Mouse (Mus musculus) testis, adult 2 months (tissue): Measurements from ENCODE around the gene Zfp688. TPM values are rescaled to one million over a fixed set of nuclear protein-coding genes. Genes with fewer than 3 reads are reported as not detected.
"Not testable (repeated sequence)": the region's sequence is repeated elsewhere in the genome, so short reads cannot be mapped to it uniquely, and the experiment has no call there.

Experiments used
- H3K27ac ChIP-seq: fragments of 200-500 bp; 2 replicates; pipeline ENCODE4 v1.5.1; 2012; ENCODE audit warnings: low read depth, low read length; ENCODE audit not compliant: control insufficient read depth, insufficient read depth
- H3K27me3 ChIP-seq: fragments of 200-500 bp; 2 replicates; pipeline ENCODE4 v1.6.1; 2012; ENCODE audit warnings: mild to moderate bottlenecking, low read length, moderate library complexity; ENCODE audit not compliant: control insufficient read depth, insufficient read depth
- H3K36me3 ChIP-seq: fragments of 200-500 bp; 2 replicates; pipeline ENCODE4 v1.6.1; 2012; ENCODE audit warnings: mild to moderate bottlenecking, low read length; ENCODE audit not compliant: control insufficient read depth, insufficient read depth
- H3K4me1 ChIP-seq: fragments of 200-500 bp; 2 replicates; pipeline ENCODE4 v1.6.1; 2012; ENCODE audit warnings: low read length; ENCODE audit not compliant: control insufficient read depth, insufficient read depth
- H3K4me3 ChIP-seq: fragments of 200-500 bp; 2 replicates; pipeline ENCODE4 v1.5.1; 2012; ENCODE audit warnings: low read depth, mild to moderate bottlenecking, low read length, moderate library complexity, mixed read lengths; ENCODE audit not compliant: control insufficient read depth
- CTCF ChIP-seq: fragments of 200-500 bp; IDR thresholded peaks from 2 replicates; pipeline ENCODE4 v1.5.1; 2012; ENCODE audit warnings: low read depth, mild to moderate bottlenecking, inconsistent platforms, low read length, moderate library complexity; ENCODE audit not compliant: control insufficient read depth, insufficient read depth, insufficient replicate concordance
- POLR2A ChIP-seq: fragments of 200-500 bp; IDR thresholded peaks from 2 replicates; pipeline ENCODE4 v1.6.1; 2012; ENCODE audit warnings: low read depth, mild to moderate bottlenecking, inconsistent platforms, low read length, moderate library complexity; ENCODE audit not compliant: control insufficient read depth
- polyA plus RNA-seq: library from polyadenylated mRNA; depleted of rRNA; stranded (reverse); fragments of >200 nt; gene quantifications from 2 replicates; pipeline ENCODE4 v1.2.3, GENCODE M21; 2012; rRNA removed

The Zfp688 gene
- polyA plus RNA-seq, 1 experiment: 18.6 TPM

DNA sequence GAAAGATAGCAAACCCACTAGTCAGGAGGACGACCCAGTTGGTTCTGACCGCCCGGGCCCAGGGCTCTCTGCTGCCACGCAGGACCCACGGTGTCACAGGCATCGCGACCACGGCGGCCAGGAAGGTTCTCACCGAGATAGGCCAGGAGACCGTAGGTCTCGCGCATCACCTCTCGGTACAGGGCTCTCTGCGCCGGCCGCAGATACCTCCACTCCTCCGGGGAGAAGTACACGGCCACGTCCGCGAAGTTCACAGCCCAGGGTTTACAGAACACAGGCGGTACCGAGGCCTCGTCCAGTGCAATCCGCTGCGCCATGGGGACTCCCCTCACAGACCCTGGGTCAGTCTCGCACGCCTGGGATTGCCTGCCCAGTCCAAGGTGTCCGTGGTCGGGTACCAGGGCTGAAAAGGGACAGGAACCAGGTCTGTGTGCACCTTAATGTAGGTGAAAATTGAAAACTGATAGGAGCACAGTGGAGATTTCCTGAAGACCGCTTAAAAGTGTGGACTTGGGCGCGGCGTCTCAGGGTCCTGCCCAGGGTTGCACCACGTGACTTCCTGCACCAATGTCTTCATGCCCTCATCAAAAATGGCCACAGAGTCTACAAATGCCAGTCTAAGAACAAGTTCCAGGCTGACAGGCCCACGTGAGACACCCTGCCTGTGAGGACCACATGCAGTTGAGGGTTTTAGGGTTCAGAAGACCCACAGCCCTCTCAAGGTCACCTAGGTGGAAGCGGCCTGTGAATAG lies 35.1 kb downstream of the Zfp688 start, which contains the start of gene 9130019O22Rik:
Gene 9130019O22Rik, minus strand, starts transcription at position 526 of the 752 bp plus-strand sequence.
- 0 out of 2 replicates have a peak within 1 kb of the TSS, but pooled peaks have one; percentile 41 for H3K27ac ChIP-seq
- H3K36me3 ChIP-seq: no peaks in the 10 kb centered on the region
- TF ChIP-seq CTCF (no peak), POLR2A (0 out of 2 replicates have a peak, but pooled peaks have one; percentile 21)

DNA sequence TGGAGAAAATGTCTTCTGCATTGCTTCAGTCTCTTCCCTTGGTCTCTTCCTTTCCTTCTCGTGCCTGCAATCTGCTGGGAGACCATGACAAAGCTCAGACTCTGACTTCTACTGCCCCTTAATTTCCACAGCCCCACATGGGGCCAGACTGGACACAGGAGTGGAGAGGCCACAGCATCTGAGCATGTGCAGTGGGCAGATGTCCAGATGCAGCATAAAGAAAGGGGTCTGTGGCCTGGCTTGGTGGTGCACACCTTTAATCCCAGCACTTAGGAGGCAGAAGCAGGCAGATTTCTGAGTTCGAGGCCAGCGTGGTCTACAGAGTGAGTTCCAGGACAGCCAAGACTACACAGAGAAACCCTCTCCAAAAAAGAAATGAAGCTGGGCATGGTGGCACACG lies 36.3 kb downstream of the Zfp688 start:
- not testable (repeated sequence) for H3K4me1 ChIP-seq, H3K27ac ChIP-seq, H3K36me3 ChIP-seq, H3K27me3 ChIP-seq, H3K4me3 ChIP-seq

More for the DNA sequence above, 35.1 kb downstream of the Zfp688 start, which contains the start of gene 9130019O22Rik:
- Histone ChIP-seq H3K4me1 (peaks cover 10% of the 10 kb centered on the region), H3K4me3 (peak within 1 kb of the TSS; percentile 90), H3K27me3 (no peaks in the 10 kb centered on the region)

DNA sequence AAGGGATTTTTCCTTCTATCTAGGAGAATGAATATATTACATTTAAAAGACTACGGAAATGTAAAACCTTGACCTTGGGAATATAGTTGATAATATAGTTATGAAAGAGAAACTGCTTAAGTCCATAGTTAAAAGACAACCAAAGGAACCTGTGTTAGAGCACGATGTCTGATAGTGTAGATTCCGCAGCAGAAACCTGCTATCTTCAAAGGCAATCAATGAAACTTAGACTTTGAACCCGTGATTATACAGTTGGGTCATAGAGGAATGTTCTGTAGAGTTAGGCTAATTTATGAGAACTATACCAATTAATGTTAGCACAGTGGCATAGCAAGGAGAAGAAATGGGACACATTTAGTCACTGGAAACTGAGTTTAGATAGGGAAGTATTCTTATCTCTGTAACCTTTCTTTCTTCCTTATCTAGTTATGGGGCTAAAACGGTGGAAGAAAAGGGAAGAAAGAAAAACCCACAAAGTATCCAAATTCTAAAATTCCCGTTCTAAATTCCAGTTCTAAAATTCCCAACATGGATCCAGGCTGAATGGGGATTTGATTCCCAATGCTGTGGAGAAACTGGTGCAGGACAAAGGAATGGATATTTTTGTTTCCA lies 43.5 kb downstream of the Zfp688 start:
- no peak overlapping the region for H3K4me3 ChIP-seq
- H3K36me3 ChIP-seq: no peaks in the 10 kb centered on the region
- H3K27ac ChIP-seq: no peak overlapping the region
- TF ChIP-seq POLR2A (no peak), CTCF (no peak)
- H3K4me1 ChIP-seq: peaks cover 4% of the 10 kb centered on the region; the same call in 1 of the 2 replicates
- no peaks in the 10 kb centered on the region for H3K27me3 ChIP-seq

DNA sequence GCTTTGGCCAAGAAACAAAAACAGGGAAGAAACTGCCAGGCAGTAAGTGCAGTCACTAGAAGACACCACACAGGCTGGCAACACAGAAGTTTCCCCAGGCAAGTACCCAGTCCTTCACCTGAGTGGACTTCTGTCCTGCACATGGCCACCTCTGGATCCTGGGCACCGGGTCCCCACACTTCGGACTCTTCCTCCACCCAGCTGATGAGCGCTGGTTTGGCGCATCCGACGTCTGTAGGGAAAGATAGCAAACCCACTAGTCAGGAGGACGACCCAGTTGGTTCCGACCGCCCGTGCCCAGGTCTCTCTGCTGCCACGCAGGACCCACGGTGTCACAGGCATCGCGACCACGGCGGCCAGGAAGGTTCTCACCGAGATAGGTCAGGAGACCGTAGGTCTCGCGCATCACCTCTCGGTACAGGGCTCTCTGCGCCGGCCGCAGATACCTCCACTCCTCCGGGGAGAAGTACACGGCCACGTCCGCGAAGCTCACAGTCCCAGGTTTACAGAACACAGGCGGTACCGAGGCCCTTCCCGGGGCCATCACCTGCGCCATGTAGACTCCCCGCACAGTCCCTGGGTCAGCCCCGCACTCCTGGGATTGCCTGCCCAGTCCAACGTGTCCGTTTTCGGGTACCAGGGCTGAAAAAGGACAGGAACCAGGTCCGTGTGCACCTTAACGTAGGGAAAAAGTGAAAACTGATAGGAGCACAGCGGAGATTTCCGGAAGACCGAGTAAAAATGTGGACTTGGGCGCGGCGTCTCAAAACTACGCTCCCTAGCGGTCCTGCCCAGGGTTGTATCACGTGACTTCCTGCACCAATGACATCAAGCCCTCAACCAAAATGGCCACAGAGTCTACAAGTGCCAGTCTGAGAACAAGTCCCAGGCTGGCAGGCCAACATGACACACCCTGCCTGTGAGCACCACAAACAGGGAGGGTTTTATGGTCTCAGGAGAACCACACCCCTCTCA lies 46.3 kb downstream of the Zfp688 start, which contains the start of gene Zfp747:
Gene Zfp747, minus strand, starts transcription at position 780 of the 975 bp plus-strand sequence.
- H3K27me3 ChIP-seq, H3K36me3 ChIP-seq, H3K27ac ChIP-seq, H3K4me1 ChIP-seq: not testable (repeated sequence)
- TF ChIP-seq POLR2A (0 out of 2 replicates have a peak, but pooled peaks have one; percentile 18), CTCF (peak; percentile 50; the same call in 1 of the 2 replicates)
- H3K4me3 ChIP-seq: peak within 1 kb of the TSS; percentile 84

DNA sequence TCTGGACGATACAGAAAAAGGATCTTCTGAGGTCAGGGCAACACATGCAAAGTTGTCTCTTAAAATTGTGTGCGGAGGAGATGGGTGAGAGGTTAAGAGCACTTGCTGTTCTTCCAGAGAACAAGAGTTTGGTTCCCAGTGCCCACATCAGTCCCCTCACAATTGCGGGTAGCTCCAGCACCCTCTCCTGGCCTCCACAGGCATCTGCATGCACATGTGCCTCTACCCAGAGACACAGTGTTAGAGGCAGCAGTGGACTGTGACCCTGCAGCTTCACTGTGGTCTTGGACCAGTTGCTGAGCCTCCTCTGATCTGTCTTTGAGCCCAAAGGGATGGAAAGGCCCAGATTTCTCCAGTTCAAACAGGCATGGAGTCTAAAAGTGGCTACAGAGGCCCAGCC lies 50.0 kb downstream of the Zfp688 start:
- H3K27ac ChIP-seq, H3K27me3 ChIP-seq, H3K4me3 ChIP-seq, H3K4me1 ChIP-seq, H3K36me3 ChIP-seq: not testable (repeated sequence)

DNA sequence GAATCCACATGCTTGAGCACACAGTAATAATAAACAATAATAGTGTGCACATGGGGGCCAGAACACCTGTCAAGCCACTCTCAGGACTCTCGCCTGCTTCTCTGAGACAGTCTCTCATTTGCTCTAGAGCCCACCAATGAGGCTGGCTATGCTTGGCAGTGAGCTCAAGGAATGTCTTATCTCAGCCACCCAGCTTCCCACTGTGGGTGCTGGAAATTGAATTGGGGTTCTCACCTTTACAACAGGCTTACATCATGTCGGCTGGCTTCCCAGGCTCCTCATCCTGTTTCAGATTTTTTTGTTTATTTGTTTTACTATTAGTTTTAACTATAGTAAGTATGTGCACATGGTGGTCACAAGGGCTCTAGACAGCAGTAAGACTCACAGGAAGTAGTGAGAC lies 50.7 kb downstream of the Zfp688 start:
- no peak overlapping the region for H3K27ac ChIP-seq
- H3K36me3 ChIP-seq: no peaks in the 10 kb centered on the region
- H3K27me3 ChIP-seq: no peaks in the 10 kb centered on the region
- peaks cover 4% of the 10 kb centered on the region; the same call in 1 of the 2 replicates for H3K4me1 ChIP-seq
- H3K4me3 ChIP-seq: no peak overlapping the region
- no peak for TF ChIP-seq CTCF
- TF ChIP-seq POLR2A: no peak

Other genes with a start within 250 kb of the Zfp688 start
- 19.6 and 27.8 TPM in 2 replicates for gene Cd2bp2, start 226.0 kb downstream of the Zfp688 start, polyA plus RNA-seq
- 5.1 and 6.3 TPM in 2 replicates for gene Tbc1d10b, start 213.6 kb downstream of the Zfp688 start, polyA plus RNA-seq
- gene Mylpf, start 213.2 kb downstream of the Zfp688 start, polyA plus RNA-seq: 1.3 and 1.4 TPM in 2 replicates
- 3.4 and 3.7 TPM in 2 replicates for gene Zfp553, start 189.0 kb downstream of the Zfp688 start, polyA plus RNA-seq
- 2.8 and 3.2 TPM in 2 replicates for gene Sept1, start 188.9 kb downstream of the Zfp688 start, polyA plus RNA-seq
- 41.0 and 48.4 TPM in 2 replicates for gene Zfp771, start 177.8 kb downstream of the Zfp688 start, polyA plus RNA-seq
- gene Dctpp1, start 161.4 kb downstream of the Zfp688 start, polyA plus RNA-seq: 22.2 and 23.7 TPM in 2 replicates
- gene Sephs2, start 148.0 kb downstream of the Zfp688 start, polyA plus RNA-seq: 79.1 and 84.0 TPM in 2 replicates
- 0.79 and 0.93 TPM in 2 replicates for gene Itgal, start 125.8 kb downstream of the Zfp688 start, polyA plus RNA-seq
- 42.7 and 45.0 TPM in 2 replicates for gene Zfp768, start 76.5 kb downstream of the Zfp688 start, polyA plus RNA-seq
- gene Zfp747, start 46.0 kb downstream of the Zfp688 start, polyA plus RNA-seq: 1.0 and 1.4 TPM in 2 replicates
- 0.32 and 0.37 TPM in 2 replicates for gene 9130019O22Rik, start 34.9 kb downstream of the Zfp688 start, polyA plus RNA-seq
- gene E430018J23Rik, start 28.4 kb downstream of the Zfp688 start, polyA plus RNA-seq: 6.2 and 6.7 TPM in 2 replicates
- 0.30 and 0.31 TPM in 2 replicates for gene Zfp764, start 15.2 kb downstream of the Zfp688 start, polyA plus RNA-seq
- gene Zfp689, start 27.1 kb upstream of the Zfp688 start, polyA plus RNA-seq: 11.2 and 12.7 TPM in 2 replicates
- gene Prr14, start 37.5 kb upstream of the Zfp688 start, polyA plus RNA-seq: 55.4 and 58.4 TPM in 2 replicates
- gene Fbrs, start 57.1 kb upstream of the Zfp688 start, polyA plus RNA-seq: 42.8 and 44.8 TPM in 2 replicates
- 13.7 and 20.0 TPM in 2 replicates for gene Srcap, start 89.9 kb upstream of the Zfp688 start, polyA plus RNA-seq
- gene Gm42715, start 97.5 kb upstream of the Zfp688 start, polyA plus RNA-seq: 6.1 and 6.6 TPM in 2 replicates
- gene Tmem265, start 139.3 kb upstream of the Zfp688 start, polyA plus RNA-seq: 4.3 and 4.5 TPM in 2 replicates
- gene Phkg2, start 151.3 kb upstream of the Zfp688 start, polyA plus RNA-seq: 1,776 and 1,820 TPM in 2 replicates
- gene Ccdc189, start 166.5 kb upstream of the Zfp688 start, polyA plus RNA-seq: 200 and 220 TPM in 2 replicates
- 56.5 and 63.5 TPM in 2 replicates for gene Rnf40, start 166.7 kb upstream of the Zfp688 start, polyA plus RNA-seq
- 10.4 and 14.9 TPM in 2 replicates for gene Zfp629, start 193.7 kb upstream of the Zfp688 start, polyA plus RNA-seq